Mouse (Mus musculus) myocyte (in vitro differentiated cells): ENCODE data around the gene Mst1r.
A peak's percentile ranks its signal among the peaks of the same experiment; 100 is the strongest.

ENCODE experiments used
- POLR2A ChIP-seq: IDR thresholded peaks from one replicate; pipeline ENCODE4 v1.6.1; 2011; ENCODE audit warnings: low read depth, mild to moderate bottlenecking, control low read depth, moderate library complexity; ENCODE audit not compliant: insufficient read length
- TCF12 ChIP-seq: IDR thresholded peaks from one replicate; pipeline ENCODE4 v1.6.1; 2011; ENCODE audit warnings: mild to moderate bottlenecking, control low read depth; ENCODE audit not compliant: poor library complexity, insufficient read depth, severe bottlenecking

GRCm38 (mm10) chr9:107872350-107873098 lies 34.1 kb upstream of the Mst1r start:
- TF ChIP-seq TCF12 = no peak
- peak; percentile 70 for TF ChIP-seq POLR2A
